Comparison of ENCODE assay signal across 26 mouse cellular contexts in genomic region chr3:81197644-81198043, GRCm38 (mm10).
"Had no signal": no experiment of that assay in that cellular context is flagged by ENCODE, and none has a peak within 500 bp of the region (broad histone marks: within the 10 kb centered on the region; RNA-seq: fewer than 3 reads in every experiment).

No protein-coding gene starts in this region.

- H3K4me3 ChIP-seq: heart, embryonic 10.5 days; heart, embryonic 12.5 days; hindbrain, embryonic 10.5 days; hindbrain, embryonic 12.5 days; kidney, embryonic 15.5 days; limb, embryonic 10.5 days; limb, embryonic 12.5 days; liver, embryonic 13.5 days; liver, embryonic 15.5 days had no signal

- H3K4me2 ChIP-seq: heart, embryonic 12.5 days; hindbrain, embryonic 12.5 days; hindbrain, embryonic 14.5 days; kidney, embryonic 15.5 days; limb, embryonic 12.5 days; liver, embryonic 11.5 days; liver, embryonic 13.5 days; liver, embryonic 15.5 days had no signal

- H3K9ac ChIP-seq: heart, embryonic 12.5 days; hindbrain, embryonic 12.5 days; hindbrain, embryonic 14.5 days; kidney, embryonic 15.5 days; limb, embryonic 12.5 days; liver, embryonic 13.5 days; liver, embryonic 15.5 days had no signal

- H3K9me3 ChIP-seq: heart, embryonic 10.5 days; heart, embryonic 12.5 days; hindbrain, embryonic 10.5 days; hindbrain, embryonic 12.5 days; kidney, embryonic 15.5 days; limb, embryonic 10.5 days; limb, embryonic 12.5 days; liver, embryonic 13.5 days; liver, embryonic 15.5 days had no signal

- H3K4me1 ChIP-seq: heart, embryonic 10.5 days; heart, embryonic 12.5 days; hindbrain, embryonic 10.5 days; hindbrain, embryonic 12.5 days; kidney, embryonic 15.5 days; limb, embryonic 10.5 days; liver, embryonic 13.5 days; liver, embryonic 15.5 days had no signal

- H3K27me3 ChIP-seq: heart, embryonic 12.5 days; hindbrain, embryonic 12.5 days; kidney, embryonic 15.5 days; limb, embryonic 12.5 days; liver, embryonic 13.5 days; liver, embryonic 15.5 days had no signal

- H3K36me3 ChIP-seq: heart, embryonic 10.5 days; heart, embryonic 12.5 days; hindbrain, embryonic 10.5 days; hindbrain, embryonic 12.5 days; kidney, embryonic 15.5 days; limb, embryonic 12.5 days; liver, embryonic 13.5 days; liver, embryonic 15.5 days had no signal

- DNase-seq: gastrocnemius, postnatal 25 days; heart, adult 18-20 months; heart, postnatal 10 days; heart, postnatal 4 days; kidney, adult 11 months; kidney, adult 2 months; kidney, adult 9 months; kidney, postnatal 10 days; kidney, postnatal 25 days; kidney, postnatal 4 days; layer of hippocampus, adult 9-11 months; layer of hippocampus, postnatal 36 days; liver; liver, embryonic 13.5 days had no signal

- ATAC-seq: hindbrain, embryonic 16.5 days; inflammation-experienced regulatory T-cells, adult 6 months had no signal

- H3K27ac ChIP-seq: heart, embryonic 10.5 days; hindbrain, embryonic 10.5 days; hindbrain, embryonic 12.5 days; hindbrain, embryonic 14.5 days; kidney, embryonic 15.5 days; limb, embryonic 10.5 days; limb, embryonic 12.5 days; liver, embryonic 13.5 days; liver, embryonic 15.5 days had no signal
